Mouse (Mus musculus) liver, adult 2 months (tissue): ENCODE results near the gene Zfp26.

Source experiments
- CTCF ChIP-seq: fragments of 200-500 bp; IDR thresholded peaks from 2 replicates; pipeline ENCODE4 v1.5.1; 2011; ENCODE audit warnings: low read depth, low read length, control low read depth
- POLR2A ChIP-seq: fragments of 200-500 bp; IDR thresholded peaks from 2 replicates; pipeline ENCODE4 v1.6.1; 2011; ENCODE audit warnings: low read length, control low read depth; ENCODE audit not compliant: insufficient read depth; ENCODE audit errors: extremely low read depth

DNA sequence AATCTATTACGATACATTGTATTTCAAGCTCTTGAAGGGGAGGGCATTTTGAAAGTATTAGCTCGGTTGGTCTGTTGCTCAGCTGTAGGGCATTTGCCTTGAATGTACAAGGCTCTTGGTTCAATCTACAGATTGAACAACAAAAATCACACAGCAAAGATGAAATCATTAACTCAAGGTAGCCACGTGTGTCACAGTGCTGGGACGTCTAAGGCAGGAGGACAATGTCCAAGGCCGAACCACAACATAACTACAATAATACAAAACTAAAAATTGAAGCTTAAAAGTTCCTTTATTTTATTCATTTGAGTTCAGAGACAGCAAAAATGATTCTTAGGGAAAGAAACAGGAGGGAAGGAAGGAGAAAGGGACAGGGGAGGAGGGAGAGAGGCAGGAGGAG is 29.6 kb upstream of the Zfp26 start:
- TF ChIP-seq CTCF, result no peak
- TF ChIP-seq POLR2A, result no peak
